Mouse (Mus musculus): Measurements from ENCODE around the gene Mmab.
A peak's percentile ranks its signal among the peaks of the same experiment; 100 is the strongest.

Mmab gene

DNA sequence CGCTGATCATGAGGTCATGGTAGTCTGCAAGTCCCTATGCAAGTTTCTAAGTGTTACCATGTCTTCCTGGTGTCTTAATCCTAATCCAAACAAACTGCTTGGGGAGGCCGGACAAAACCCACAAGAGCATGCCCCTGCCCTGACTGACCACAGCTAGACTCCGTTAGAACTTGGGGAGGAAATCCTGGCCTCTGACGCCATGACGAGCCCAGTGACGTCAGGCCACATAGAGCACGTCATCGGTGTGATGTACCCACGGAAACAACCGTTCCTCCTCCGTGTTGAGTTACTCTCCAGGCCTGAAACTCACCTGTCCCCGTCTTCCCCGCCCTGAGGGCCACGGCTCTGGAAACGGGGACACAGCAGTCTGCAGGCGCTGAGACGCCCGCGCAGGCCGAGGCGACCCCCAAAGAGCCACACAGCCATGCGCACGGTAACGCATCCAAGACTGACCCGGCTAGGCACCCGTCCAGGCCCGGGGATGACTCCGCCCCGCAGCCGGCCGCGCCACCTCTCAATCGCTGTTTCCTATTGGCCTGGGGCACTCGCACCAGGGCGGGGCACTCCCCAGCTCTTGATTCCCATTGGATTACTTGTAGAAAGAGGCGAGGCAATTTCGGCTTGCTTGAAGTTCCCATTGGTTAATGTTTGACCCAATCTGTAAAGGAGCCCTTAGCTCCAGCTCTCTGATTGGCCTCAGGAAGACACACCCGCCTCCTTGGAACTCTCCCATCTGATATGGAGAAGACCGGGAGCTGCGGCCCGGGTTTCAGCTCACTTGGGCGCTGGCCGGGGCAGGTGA, at the start of gene Mmab, which contains the start of gene Mvk:
Mmab (minus strand) TSS at position 495 of the 802 bp plus-strand sequence.
Mvk (plus strand) TSS at position 704 of the 802 bp plus-strand sequence.
- peak; percentile 98 to 99 for DNase-seq

DNA sequence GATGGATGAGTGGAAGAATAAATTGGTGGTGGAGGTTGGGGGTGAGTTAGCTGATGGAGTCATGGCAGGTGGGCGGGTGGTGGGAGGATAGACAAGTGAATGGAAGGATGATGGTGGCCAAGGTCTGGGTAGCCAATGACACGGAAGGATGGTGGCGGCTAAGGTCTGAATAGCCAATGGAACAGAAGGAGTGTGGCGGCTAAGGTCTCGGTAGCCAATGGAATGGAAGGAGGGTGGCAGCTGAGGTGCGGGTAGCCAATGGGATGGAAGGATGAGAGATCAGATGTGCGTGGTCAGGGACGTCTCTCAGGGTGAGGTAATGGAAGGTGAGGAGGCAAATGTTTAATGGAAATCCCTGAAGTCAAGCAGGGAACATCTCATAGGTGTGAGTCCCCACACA, 46.4 kb upstream of the Mmab start:
- DNase-seq, result no peak

DNA sequence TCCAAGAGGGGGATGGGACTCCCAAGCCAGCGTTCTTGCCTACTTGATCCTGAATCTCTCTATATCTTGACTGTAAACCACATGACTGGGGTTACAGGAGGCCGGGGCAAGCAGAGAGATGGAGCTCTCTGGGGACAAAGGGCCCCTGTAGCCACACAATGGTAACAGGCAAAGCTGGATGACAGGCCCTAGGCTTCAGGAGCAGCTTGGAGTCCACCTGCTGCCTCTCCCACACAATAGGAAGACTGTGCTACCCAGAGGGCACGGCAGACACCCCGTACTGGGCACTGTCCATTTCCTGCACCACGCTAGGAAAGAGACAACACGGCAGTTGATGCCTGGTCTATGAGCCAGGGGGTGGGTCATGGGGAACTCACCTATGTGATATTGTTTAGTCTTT, 45.7 kb upstream of the Mmab start:
- DNase-seq, result no peak

- DNase-seq, result no peak
These were observed 41.8 kb upstream of the Mmab start for GRCm38 (mm10) chr5:114485685-114486084.

GRCm38 (mm10) chr5:114482587-114483011, 38.7 kb upstream of the Mmab start:
- no peak for DNase-seq

GRCm38 (mm10) chr5:114478267-114478666, 34.4 kb upstream of the Mmab start:
- no peak for DNase-seq

- no peak for DNase-seq
These were observed 31.1 kb upstream of the Mmab start for GRCm38 (mm10) chr5:114474741-114475491.

DNA sequence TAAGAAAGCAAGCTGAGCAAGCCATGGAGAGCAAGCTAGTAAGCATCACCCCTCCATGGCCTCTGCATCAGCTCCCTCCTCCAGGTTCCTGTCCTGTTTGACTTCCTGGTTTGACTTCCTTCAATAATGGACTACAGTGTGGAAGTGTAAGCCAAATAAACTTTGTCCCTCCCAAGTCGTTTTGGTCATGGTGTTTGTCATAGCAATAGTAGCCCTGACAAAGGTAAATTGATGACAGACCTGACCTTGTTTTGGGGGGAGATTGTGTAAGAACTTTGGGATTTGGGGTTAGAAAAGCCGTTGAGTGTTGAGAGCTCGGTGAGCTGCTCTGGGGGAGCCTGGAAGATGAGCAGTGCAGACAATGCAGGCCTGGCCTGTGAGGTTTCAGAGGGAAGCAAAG, 26.5 kb upstream of the Mmab start:
- no peak for DNase-seq

- no peak for DNase-seq
These were observed 24.1 kb upstream of the Mmab start for GRCm38 (mm10) chr5:114468007-114468406.

- peak; percentile 30 to 51 for DNase-seq
These were observed 23.6 kb upstream of the Mmab start for GRCm38 (mm10) chr5:114467430-114467829.

GRCm38 (mm10) chr5:114467019-114467418, 23.2 kb upstream of the Mmab start:
- DNase-seq, result no peak

GRCm38 (mm10) chr5:114465641-114466040, 21.8 kb upstream of the Mmab start:
- no peak for DNase-seq

DNA sequence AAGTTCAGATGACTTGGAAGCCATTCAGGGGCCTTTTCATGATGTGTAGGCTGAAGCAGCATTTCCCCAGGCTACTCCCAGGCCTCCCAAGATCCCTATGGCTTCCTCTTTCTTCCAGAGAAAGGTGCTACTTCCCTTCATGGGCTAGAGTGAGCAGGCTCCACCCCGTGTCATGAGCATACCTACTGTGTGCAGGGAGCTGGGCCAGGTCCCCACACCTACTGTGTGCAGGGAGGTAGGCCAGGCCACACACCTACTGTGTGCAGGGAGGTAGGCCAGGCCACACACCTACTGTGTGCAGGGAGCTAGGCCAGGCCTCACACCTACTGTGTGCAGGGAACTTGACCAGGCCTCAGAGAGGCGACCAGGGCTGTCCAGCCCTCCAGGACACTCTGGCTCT, 20.7 kb upstream of the Mmab start:
- DNase-seq, result no peak

- no peak for DNase-seq
These were observed 18.5 kb upstream of the Mmab start for GRCm38 (mm10) chr5:114462067-114463040.

DNA sequence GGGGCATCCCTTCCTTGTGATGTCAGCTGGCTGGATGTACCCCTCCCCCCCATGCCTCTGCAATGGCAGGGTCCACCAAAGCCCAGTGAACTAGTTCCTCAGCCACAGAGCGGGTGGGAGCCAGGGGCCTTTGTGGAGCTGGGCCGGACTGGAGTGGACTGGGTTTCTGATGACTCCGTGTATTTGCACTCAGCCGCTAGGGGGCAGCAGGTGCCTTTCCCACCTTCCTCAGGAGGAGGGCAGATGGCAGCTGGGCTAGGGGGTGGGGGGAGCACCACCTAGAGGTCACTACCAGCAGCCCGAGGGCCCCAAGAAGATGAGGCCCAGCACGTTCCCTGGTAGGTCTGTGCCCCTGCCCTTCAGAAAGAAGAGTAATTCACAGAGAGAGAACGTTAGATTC, 17.4 kb upstream of the Mmab start:
- DNase-seq, result peak; percentile 71 to 82

GRCm38 (mm10) chr5:114456995-114457605, 13.2 kb upstream of the Mmab start:
- DNase-seq, result no peak

- DNase-seq, result no peak
These were observed 12.4 kb upstream of the Mmab start for GRCm38 (mm10) chr5:114456287-114456686.

- peak; percentile 15 to 21 for DNase-seq
These were observed 5.2 kb upstream of the Mmab start for GRCm38 (mm10) chr5:114449011-114449410.

GRCm38 (mm10) chr5:114444368-114444692, 470 bp upstream of the Mmab start:
- DNase-seq, result no peak

GRCm38 (mm10) chr5:114435588-114435987, 8.3 kb downstream of the Mmab start:
- no peak for DNase-seq

DNA sequence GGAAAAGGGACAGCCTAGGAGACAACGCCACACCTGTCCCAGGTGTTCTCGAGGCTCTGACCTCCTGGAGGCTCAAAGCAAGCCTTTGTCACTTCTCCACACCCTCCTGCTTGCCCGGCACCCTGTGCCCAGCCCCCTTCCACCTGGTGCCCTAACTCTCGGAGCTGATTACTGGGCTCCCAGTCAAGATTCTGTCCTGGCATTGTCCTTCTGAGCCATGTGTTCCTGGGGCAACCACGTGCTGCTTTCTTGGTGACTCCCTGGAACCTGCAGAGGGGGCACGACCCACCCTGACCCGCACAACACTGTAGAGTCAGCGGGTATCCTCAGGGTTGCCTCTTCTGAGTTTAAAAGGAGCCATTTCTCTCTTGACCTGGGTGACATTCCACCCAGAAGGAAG, 9.5 kb downstream of the Mmab start:
- DNase-seq, result no peak

GRCm38 (mm10) chr5:114429781-114430180, 14.1 kb downstream of the Mmab start:
- no peak for DNase-seq
